Mouse (Mus musculus): ENCODE measurements around the gene H2-M1.

Gene H2-M1

GRCm38 (mm10) chr17:36672119-36672518, at the start of gene H2-M1:
TSS of gene H2-M1 (minus strand) at chr17:36672219.
- no peak for DNase-seq (ENCODE audit: low spot score in 2 of 2)

DNA sequence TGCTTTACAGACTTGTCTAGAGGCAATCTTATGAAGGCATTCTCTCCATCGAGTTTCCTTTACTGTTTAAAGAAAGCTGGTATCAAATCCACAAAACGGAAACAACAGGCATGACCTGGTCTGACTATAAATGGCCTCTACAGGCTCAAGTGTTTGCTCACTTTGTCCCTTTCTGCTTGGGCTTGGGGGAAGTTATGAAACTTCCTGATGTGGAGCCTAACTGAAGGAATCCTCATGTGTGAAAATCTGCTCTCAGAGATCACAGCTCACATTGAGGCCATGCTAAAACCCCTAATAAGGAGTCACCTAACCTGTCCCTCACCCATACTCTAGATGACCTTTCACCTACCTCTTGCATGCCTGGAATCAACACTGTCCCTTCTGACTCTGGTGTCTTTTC, 25.7 kb upstream of the H2-M1 start:
- no peak for DNase-seq (ENCODE audit: low spot score in 2 of 2)

GRCm38 (mm10) chr17:36642566-36642965, 29.5 kb downstream of the H2-M1 start, which contains the start of gene H2-M9:
TSS of gene H2-M9 (minus strand) at chr17:36642666.
- no peak for DNase-seq (ENCODE audit: low spot score in 2 of 2)
